Mouse (Mus musculus) liver, postnatal 0 days (tissue): ENCODE data around the gene Adamts9.

Source experiments
- CTCF ChIP-seq: sonication (generic); IDR thresholded peaks from 2 replicates; pipeline ENCODE4 v1.5.1; 2016; ENCODE audit warnings: antibody characterized with exemption, low read depth
- EP300 ChIP-seq: IDR thresholded peaks from 2 replicates; pipeline ENCODE4 v1.6.1; 2016; ENCODE audit warnings: antibody characterized with exemption, low read depth, mild to moderate bottlenecking

GRCm38 (mm10) chr6:92810628-92811027 lies 132.7 kb downstream of the Adamts9 start:
- TF ChIP-seq CTCF = no peak
- TF ChIP-seq EP300 = no peak
